Mouse (Mus musculus) adrenal gland, adult 18-20 months (tissue): ENCODE measurements at regions not wholly inside any gene's neighbourhood (a gene's known extent, or its start where the extent isn't known, plus 50 kb on each side); places are given as distances from the start of the nearest gene placed in this dataset.

ENCODE experiments used
- DNase-seq, 2 experiments: peaks; one replicate each; pipeline ENCODE4 v3.0.0; 2021 to 2022; ENCODE audit warnings: low spot score in 2 of 2

DNA sequence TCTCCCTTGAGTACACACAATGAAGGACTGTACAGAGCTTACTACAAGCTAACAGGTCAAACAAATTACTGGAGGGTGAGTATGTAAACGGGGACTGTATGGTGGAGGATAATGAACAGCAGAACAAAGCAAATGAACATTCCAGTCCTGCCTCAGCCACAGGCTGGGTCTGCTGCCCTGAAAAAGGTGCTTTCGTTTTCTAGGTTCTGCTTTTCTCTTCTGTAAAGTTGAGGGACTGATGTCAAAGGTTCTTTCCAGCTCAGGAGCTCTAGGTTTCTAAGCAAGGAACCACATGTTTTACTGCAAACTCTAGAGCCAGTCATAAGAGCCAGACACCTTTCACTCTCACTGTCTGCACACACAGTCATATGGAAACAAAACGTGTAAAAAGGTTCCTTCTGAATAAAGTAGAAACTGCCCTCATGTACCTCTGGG, 106.1 kb upstream of the Ahr start:
- DNase-seq, result no peak

DNA sequence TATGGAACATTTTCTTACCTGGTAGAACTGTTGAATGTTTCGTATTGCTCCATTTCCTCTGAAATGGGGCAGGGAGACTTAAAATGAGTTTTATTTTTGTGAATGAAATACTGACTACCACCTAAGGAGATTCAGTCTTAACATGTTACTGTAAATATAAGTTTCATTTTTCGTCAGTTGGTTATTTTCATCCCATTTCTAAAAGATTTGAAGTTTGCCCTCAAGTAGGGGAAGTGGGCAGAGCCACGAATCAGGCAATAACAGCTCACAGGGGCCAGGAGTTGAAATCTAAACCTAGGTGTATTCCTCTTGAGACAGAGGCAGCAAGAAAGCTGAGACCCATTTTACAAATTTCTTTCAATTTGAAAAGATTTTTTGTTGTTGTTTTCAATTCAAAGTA, 88.6 kb upstream of the Ahr start:
- DNase-seq, result no peak

DNA sequence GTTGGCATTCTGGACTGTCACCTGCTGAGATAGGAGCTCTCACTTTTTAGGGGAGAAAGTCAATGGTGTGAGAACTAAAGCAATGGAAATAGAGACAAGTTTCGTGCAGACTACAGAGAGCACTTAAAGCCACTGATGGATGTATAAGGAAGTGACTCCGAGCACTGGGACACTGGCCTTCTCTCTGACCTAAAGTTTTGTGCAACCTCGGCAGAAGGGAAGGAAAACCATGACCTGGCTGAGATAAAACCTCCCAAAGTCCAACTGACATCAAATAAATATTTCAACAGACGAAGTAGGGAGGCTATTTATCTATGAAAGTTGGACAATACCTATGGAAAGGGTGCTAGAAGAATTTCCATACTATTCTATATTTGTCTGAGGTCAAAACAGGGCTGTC, 80.0 kb upstream of the Ahr start:
- no peak for DNase-seq

DNA sequence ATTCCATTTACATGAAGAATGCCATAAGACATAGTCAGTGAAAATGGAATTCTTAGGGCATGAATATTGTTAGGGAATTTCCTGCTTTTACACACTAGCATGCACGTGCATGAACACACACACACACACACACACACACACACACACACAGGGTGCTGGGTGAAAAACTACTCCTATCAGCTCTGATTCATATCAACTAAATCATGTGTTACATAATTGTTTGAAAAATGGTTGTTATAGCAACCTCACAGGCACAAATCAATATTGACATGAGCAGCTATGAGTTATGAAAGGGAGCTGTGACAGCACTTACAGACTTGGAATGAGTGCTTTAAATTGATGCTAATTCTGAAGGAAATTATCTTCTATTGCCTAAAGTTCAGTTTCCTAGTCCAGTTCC, 72.8 kb upstream of the Ahr start:
- no peak for DNase-seq

DNA sequence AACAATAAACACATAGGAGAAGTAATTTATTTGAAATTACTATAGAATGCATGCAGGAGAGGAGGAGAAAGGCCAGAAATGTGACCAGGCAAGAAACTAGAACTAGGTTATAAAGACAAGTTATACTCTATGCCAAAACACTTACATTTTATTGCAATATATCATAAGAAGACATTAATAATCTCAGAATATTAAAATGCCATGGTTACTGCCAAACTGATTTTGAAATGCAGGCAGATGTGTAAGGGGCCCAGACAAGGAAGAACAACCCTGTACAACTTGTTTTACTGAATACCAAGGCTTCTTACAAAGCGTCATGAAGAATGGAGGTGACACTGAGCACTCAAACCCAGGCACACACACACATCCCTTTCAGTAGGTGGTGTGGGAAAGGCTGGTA, 68.9 kb upstream of the Ahr start:
- no peak for DNase-seq

DNA sequence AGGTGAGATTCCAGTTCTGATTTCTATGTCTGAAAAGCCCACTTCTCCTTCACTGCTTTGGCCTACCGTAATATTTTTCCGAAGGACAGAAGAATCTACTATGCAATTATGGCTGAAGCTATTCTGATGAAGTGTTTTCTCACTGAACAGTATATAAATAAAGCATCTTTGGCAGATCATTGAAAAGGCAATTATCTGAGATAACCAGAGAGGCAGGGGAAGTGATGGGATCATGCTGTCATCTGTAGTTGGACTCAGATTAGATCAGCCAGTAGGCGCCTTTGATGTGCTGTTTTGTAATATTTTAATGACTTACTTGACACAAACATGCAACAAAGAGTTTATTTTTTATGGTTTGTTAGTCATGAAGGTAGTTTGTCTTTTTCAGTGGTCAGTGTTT, 67.8 kb upstream of the Ahr start:
- no peak for DNase-seq

DNA sequence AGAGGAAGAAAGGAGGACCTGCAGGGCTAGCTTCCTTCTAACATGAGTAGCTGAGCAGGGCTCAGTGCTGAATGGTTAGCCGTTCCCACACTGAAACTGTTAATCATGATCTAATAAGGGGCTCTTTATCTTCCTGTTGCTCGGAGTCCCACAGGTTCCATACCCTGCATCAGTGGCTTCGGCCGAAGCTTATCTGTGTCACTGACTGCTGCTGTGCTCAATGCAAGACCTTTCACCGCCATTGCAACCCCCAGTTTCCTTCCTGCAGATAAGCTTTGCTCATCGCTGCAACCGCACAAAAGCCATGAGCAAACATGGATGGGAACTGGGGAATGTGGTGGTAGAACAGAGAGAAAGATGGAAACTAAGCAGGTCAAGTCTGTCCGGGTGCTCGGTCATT, 63.5 kb upstream of the Ahr start:
- DNase-seq, result no peak

DNA sequence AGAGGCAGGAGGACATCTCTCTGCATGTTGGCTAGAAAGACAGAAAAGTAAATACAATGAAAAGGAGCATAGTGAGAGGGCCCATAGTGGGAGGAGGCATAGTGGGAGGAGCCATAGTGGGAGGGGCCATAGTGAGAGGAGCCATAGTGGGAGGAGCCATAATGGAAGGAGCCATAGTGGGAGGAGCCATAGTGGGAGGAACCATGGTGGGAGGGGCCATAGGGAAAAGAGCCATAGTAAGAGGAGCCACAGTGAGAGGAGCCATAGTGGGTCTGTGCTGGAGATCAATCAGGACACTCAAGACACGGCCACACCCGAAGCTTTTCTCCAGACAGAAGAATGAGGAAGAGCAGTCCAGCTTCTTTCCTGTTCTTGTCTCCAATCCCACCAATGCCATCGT, 58.0 kb upstream of the Ahr start:
- no peak for DNase-seq
